Mouse (Mus musculus): ENCODE measurements around the gene Ccdc186. TPM values are rescaled to one million over a fixed set of nuclear protein-coding genes. Genes with fewer than 3 reads are reported as not detected.
"Not testable (repeated sequence)": the region's sequence is repeated elsewhere in the genome, so short reads cannot be mapped to it uniquely, and the experiment has no call there.

Ccdc186 gene
- polyA plus RNA-seq, 1 experiment: 19.8 TPM

DNA sequence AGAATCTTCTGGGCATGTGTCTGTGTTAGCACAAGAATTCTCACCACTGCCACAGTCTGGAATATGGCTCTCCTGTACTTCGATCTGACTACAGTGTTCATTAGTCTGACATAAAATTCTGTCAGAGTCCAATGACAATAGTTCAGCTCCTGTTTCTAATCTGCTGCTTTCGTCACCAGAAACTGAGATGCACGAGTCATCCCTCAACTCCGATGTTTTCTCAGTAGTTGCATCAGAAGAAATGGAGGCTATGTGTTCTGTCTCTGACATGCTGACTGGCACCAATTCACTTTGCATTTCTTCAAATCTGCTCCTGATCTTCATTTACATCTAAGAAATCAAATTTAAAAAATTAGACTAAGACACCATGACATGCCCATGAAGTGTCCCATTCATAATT is 8.6 kb downstream of the Ccdc186 start:
- Histone ChIP-seq H3K27ac (replicated peaks; ENCODE audit: low read depth, low read length) (no peak overlapping the region), H3K4me1 (ENCODE audit: control insufficient read depth, insufficient read depth, insufficient read length, low read length) (peaks cover 7% of the 10 kb centered on the region), H3K4me3 (ENCODE audit: insufficient read depth, low read depth, low read length) (no peak overlapping the region)

DNA sequence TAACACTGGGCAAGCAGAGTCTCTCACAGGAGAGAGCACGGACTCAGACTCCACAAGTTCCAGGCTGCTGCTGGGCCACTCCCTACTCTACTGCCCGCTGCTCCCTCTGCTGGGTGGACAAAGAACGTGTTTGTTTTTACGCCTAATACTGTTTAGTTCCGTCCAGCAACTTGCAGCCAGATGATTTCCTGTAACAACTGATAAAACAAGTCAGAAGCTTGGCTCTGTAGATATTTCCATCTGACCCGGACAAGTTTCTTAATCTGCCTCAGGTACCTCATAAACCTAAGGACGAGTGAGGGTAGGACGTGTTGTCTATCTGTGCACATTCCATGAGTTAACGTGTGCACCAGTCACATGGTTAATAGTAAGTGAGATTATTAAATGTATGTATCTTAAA is 10.4 kb downstream of the Ccdc186 start:
- Histone ChIP-seq H3K27ac (replicated peaks; ENCODE audit: low read depth, low read length) (no peak overlapping the region), H3K4me1 (ENCODE audit: control insufficient read depth, insufficient read depth, insufficient read length, low read length) (no peaks in the 10 kb centered on the region), H3K4me3 (ENCODE audit: insufficient read depth, low read depth, low read length) (no peak overlapping the region)

DNA sequence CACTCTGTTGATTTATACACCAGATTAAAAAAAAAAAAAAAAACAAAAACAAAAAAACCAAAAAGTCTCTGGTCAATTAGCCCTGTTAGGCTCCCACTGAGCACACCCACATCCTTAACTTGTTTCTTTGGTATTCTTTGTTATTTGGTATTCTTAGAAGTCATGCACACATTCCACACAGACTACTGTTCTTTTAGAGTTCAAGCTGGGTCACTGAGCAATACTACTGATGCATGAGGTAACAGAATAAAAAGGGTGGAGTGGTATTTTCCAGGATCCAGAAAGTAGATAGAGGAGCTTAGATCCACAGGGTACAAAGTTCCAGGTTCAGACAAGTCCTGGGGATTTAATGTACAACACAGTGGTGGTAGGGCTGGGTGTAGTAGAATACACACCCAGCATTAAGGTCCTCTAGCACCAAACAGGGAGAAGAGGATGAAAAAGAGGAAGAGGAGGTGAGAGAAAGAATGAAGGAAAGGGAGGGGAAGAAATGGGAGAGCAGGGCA is 11.3 kb downstream of the Ccdc186 start:
- Histone ChIP-seq H3K4me3 (ENCODE audit: insufficient read depth, low read depth, low read length) (no peak overlapping the region), H3K27ac (replicated peaks; ENCODE audit: low read depth, low read length) (no peak overlapping the region), H3K4me1 (ENCODE audit: control insufficient read depth, insufficient read depth, insufficient read length, low read length) (no peaks in the 10 kb centered on the region)

DNA sequence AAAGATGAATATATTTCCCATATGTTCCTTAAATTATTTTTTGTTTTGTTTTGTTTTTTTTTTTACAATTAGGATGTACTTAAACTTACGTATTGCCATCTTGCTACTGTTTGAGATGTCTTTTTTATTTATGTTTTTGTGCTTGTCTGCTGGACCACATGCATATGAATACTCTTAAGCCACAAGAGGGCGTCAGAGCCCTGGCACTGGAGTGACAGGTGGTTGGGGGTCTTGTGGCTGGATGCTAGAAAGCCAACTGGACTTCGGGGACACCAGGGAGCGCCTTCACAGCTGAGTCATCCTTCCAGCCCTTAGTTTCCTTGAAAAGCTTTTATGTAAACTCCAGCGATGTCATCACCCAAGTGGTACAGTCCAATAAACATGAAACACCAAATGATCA is 13.2 kb downstream of the Ccdc186 start:
- Histone ChIP-seq H3K27ac (replicated peaks; ENCODE audit: low read depth, low read length) (no peak overlapping the region), H3K4me1 (ENCODE audit: control insufficient read depth, insufficient read depth, insufficient read length, low read length) (no peaks in the 10 kb centered on the region), H3K4me3 (ENCODE audit: insufficient read depth, low read depth, low read length) (no peak overlapping the region)

DNA sequence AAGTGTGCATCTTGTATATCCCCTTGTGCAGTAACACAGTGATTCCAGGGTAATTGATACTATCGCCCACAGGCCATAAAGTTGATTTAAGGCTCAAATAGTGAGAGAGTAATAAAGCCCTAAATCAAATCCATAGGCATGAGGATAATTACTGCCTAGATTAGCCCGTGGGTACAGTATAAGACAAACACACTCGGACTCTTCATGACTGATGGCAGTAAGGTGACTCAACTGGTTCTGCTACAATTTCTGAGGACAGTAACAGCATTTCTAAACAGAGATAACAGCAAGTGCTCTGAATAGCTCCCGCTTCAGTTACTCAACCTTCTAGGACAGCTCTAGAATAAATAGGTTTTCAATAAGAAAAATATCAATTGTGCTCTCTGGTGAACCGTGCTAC is 14.9 kb downstream of the Ccdc186 start:
- Histone ChIP-seq H3K27ac (replicated peaks; ENCODE audit: low read depth, low read length) (no peak overlapping the region), H3K4me1 (ENCODE audit: control insufficient read depth, insufficient read depth, insufficient read length, low read length) (no peaks in the 10 kb centered on the region), H3K4me3 (ENCODE audit: insufficient read depth, low read depth, low read length) (no peak overlapping the region)

DNA sequence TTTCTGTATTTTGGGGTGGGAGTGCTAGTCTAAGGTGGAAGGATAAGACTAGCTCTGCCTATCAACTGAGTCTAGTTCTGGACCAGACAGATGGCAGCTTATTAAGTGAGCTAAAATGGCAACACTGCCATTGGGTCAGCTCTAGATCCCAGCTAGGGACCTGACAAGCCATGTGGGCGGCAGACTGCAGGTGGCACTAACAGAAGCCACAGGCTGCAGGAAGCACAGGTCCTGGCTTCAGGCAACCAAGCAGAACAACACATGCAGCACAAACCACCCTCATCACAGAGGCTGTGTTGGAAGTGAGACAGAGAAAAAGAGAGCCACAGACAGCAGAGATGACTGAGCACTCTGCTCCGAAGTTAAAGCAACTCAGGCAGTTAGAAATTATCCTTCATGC is 16.6 kb downstream of the Ccdc186 start:
- Histone ChIP-seq H3K27ac (replicated peaks; ENCODE audit: low read depth, low read length) (no peak overlapping the region), H3K4me1 (ENCODE audit: control insufficient read depth, insufficient read depth, insufficient read length, low read length) (no peaks in the 10 kb centered on the region), H3K4me3 (ENCODE audit: insufficient read depth, low read depth, low read length) (no peak overlapping the region)

DNA sequence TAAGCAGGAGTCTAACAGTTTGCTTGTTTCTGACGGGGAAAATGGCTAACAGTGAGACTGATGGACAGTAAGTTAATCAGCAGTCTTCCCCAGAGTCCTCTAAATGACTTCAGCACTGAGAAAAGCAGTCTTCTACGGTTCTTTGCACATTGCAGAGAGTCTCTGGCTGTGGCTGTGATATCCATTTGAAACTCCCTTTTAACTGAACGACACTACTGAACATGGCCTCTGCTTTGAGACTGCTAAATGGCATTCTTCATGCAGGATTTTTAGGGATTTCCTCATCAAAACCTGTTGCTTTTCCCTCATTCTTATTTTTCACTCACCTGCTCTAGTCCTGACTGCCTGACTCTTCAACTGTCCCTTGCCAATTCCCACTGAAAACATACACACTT is 19.6 kb downstream of the Ccdc186 start:
- no peak overlapping the region for H3K27ac ChIP-seq (replicated peaks; ENCODE audit: low read depth, low read length)
- H3K4me1 ChIP-seq (ENCODE audit: control insufficient read depth, insufficient read depth, insufficient read length, low read length): no peaks in the 10 kb centered on the region
- H3K4me3 ChIP-seq (ENCODE audit: insufficient read depth, low read depth, low read length): no peak overlapping the region

DNA sequence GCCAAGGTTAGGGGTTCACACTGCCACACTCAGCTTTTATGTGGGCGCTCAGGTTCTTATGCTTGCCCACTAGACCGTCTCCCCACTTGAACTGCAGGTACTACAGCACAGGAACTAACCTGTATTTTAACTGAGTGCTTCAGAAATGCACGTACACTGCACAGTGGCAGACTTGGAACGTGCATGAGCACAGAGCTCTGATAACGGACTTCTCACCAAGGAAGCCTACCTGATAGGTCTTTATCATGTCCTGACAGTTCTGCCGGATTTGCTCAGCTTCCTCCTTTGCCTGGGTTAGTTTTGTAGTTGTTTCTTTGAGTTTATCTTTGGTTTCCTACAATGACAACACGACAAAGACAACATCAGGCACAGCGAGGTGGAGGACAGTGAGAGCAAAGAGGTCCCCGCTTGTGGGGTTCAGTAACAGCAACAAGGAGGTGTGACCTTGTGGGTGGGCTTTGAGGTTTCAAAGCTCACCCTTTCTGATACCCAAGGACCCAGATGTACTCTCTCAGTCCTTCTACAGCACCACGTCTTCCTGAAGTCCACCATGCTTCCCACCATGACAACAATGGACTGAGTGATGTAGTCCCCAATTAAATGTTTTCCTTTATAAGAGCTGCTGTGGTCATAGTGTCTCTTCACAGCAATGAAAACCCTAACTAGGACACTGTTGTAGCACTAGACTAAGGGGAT is 20.2 kb downstream of the Ccdc186 start:
- no peak overlapping the region for H3K27ac ChIP-seq (replicated peaks; ENCODE audit: low read depth, low read length)
- H3K4me3 ChIP-seq (ENCODE audit: insufficient read depth, low read depth, low read length): no peak overlapping the region
- H3K4me1 ChIP-seq (ENCODE audit: control insufficient read depth, insufficient read depth, insufficient read length, low read length): no peaks in the 10 kb centered on the region

DNA sequence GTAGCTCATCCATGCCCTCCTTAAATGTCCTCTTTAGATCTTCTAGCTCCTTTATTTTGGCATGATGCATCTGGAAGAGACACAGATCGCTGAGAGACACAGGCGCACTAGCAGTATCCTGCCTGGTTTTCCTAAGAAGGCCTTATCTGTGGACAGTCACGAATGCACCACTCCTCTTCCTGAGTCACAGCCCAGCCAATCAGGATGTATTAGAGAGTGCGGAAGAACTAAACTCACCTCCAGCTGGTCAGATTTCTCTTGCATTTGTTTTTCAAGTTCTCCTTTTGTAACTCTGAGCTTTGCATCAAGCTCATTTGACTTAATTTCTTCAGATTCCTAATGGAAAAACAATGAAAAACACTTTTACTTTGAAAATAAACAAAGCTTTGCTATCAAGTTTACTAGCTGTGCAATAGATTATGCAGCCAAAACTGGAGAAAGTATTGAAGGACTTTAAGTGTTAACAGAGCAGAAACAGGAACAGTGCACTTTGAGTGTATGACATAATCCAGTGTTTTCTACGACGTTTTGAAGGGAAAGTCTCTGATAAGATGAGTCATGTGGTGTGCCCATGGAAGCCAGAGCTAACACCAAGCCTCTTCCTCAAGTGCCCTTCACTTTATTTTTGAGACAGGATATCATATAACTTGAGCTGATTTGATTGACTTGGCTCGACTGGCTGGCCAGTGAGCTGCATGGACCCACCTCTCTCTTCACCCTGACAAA is 20.9 kb downstream of the Ccdc186 start:
- Histone ChIP-seq H3K4me1 (ENCODE audit: control insufficient read depth, insufficient read depth, insufficient read length, low read length) (no peaks in the 10 kb centered on the region), H3K4me3 (ENCODE audit: insufficient read depth, low read depth, low read length) (no peak overlapping the region), H3K27ac (replicated peaks; ENCODE audit: low read depth, low read length) (no peak overlapping the region)

DNA sequence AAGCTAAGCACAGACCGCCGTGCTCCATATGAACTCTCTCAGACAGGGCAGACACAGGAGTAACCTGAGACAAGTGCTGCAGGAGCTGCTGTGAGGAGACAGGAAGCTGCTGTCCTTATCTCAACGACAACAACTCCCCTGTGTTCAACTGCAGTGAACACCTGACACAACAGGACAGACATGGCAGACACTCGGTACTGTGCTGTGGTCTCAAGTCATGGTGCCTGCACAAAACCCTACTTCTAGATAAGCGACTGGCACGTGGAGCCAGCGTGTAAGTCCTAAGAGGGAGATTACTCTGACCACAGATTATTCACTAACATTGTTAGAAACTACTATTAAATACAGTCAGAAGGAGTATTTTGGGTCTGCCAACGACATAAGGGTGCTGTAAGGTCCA is 21.8 kb downstream of the Ccdc186 start:
- Histone ChIP-seq H3K4me3 (ENCODE audit: insufficient read depth, low read depth, low read length) (no peak overlapping the region), H3K27ac (replicated peaks; ENCODE audit: low read depth, low read length) (no peak overlapping the region), H3K4me1 (ENCODE audit: control insufficient read depth, insufficient read depth, insufficient read length, low read length) (no peaks in the 10 kb centered on the region)

DNA sequence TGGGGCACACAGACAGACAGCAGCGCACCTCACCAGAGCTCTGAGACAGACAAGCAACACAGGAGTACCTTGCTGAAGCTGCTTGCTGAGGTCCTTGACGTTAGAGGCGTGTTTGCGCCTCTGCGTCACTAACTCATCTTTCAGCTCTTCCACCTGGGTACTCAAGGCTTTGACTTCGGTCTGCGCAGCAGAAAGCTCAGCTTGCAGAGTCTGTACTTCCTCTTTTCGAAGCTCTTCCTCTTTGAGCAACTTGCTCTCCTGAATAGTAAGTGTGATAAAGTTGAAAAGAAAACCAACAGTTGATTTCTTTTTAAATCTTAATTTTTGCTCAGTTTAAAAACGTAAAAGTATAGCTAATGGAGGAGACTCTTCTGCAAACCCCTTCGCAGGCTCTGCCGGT is 24.6 kb downstream of the Ccdc186 start:
- Histone ChIP-seq H3K4me3 (ENCODE audit: insufficient read depth, low read depth, low read length) (no peak overlapping the region), H3K27ac (replicated peaks; ENCODE audit: low read depth, low read length) (no peak overlapping the region), H3K4me1 (ENCODE audit: control insufficient read depth, insufficient read depth, insufficient read length, low read length) (no peaks in the 10 kb centered on the region)

DNA sequence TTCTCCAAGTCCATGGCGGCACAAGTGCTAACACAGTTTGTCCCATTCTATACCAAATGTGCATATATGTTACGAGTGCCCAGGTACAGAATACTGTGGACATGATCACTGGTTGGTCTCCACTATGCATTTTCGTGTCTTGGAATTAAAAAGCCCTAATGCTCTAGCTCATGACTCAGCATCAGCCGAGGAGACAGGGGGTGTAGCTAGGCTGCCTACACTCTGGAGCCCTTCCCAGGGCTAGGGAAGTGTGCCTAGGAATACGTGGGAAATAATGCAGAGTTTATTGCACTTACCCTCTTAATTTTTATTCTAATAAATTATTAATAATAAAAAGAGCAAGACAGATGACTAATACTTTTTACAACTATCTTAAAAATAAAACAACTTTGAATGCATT is 33.0 kb downstream of the Ccdc186 start:
- Histone ChIP-seq H3K4me3 (ENCODE audit: insufficient read depth, low read depth, low read length) (no peak overlapping the region), H3K27ac (replicated peaks; ENCODE audit: low read depth, low read length) (no peak overlapping the region), H3K4me1 (ENCODE audit: control insufficient read depth, insufficient read depth, insufficient read length, low read length) (no peaks in the 10 kb centered on the region)

DNA sequence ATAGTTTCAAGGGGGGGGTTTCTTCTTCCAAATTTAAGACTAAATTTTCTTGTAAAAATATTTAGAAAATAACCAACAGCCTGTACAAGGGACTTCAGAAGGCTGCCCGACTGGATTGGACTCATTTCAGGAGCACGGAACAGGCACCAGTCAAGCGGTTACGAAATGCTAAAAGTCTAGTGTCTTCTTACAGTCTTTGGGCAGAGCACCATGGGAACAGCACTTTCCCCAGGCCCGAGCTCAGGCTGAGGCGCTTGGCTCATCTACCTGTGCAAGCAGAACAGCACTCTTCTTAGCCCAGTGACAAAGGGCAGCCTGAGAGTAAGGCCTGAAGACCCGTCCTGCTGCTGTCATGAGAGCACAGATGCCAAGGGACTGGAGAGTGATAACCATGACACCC is 34.1 kb downstream of the Ccdc186 start:
- no peaks in the 10 kb centered on the region for H3K4me1 ChIP-seq (ENCODE audit: control insufficient read depth, insufficient read depth, insufficient read length, low read length)

DNA sequence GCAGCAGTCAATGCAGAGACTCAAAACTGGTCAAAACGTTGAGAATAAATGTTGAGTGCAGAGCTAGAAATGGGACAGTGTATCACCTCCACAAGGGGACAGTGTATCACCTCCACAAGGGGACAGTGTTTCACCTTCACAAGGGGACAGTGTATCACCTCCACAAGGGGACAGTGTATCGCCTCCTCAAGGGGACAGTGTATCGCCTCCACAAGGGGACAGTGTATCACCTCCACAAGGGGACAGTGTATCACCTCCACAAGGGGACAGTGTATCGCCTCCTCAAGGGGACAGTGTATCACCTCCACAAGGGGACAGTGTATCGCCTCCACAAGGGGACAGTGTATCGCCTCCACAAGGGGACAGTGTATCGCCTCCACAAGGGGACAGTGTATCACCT is 43.5 kb downstream of the Ccdc186 start:
- not testable (repeated sequence) for H3K27ac ChIP-seq (replicated peaks; ENCODE audit: low read depth, low read length); H3K4me1 ChIP-seq (ENCODE audit: control insufficient read depth, insufficient read depth, insufficient read length, low read length); H3K4me3 ChIP-seq (ENCODE audit: insufficient read depth, low read depth, low read length)

More for the DNA sequence above, 34.1 kb downstream of the Ccdc186 start:
- no peak overlapping the region for H3K4me3 ChIP-seq (ENCODE audit: insufficient read depth, low read depth, low read length)
- H3K27ac ChIP-seq (replicated peaks; ENCODE audit: low read depth, low read length): no peak overlapping the region

DNA sequence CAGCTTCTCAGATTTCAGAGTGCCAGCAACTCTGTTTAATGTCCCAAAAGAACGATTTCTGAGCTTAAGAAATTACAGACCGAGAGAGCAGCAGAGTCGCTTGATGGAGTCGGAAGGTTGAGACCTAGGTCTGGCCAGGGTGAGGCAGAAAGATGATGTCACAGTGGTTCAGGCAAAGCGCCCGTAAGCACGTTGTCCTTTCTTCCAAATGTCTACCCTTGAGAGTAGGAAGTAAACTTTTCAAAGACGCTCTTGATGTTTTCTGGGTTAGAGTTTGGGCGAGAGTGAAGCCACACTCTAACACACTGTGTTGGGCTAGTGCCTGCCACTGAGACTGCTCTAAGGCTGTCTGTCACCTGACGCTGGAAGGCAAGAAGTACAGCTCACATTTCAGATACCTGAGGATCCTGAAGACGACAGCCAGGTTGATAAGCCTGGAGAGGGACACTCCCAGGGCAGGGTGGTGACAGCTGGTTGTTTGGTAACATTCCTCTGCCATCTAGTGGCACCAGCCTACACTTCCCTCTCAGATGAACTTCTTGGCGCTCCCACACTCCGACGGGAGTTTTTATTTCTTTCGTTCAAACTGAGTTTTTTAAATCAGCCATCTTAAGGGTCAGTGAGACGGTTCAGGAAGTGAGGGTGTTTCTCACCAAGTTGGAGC is 45.1 kb downstream of the Ccdc186 start:
- no peak overlapping the region for H3K4me3 ChIP-seq (ENCODE audit: insufficient read depth, low read depth, low read length)
- H3K27ac ChIP-seq (replicated peaks; ENCODE audit: low read depth, low read length): no peak overlapping the region
- H3K4me1 ChIP-seq (ENCODE audit: control insufficient read depth, insufficient read depth, insufficient read length, low read length): 0 out of 2 replicates have a peak, but pooled peaks cover 2% of the 10 kb centered on the region
